Comparison of ENCODE assay signal across 19 mouse cellular contexts in the genomic region with DNA sequence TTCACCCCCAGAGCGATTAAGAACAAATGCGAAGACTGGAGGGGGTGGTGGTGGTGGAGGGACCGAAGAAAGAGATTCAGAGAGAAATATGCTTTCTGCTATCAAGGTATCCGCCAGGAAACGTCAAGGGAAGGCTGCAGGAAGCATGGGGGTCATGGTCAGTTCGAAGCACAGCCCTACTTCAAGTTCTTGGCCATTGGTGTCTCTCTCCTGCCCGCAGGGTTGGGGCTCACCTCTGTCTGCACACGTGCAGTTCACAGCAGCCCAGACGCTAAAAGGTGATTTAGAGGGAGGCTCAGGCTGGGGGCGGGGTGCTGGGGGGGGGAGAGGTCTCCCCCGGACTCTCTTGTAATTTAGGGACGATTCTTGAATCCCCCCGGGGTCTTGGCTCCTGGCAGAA.
DNase-seq lines count a peak whose midpoint lies in the region; ATAC-seq and TF ChIP-seq lines count a peak whose summit lies in the region.
"Had no signal": no experiment of that assay in that cellular context is flagged by ENCODE, and none has a peak within 500 bp of the region (broad histone marks: within the 10 kb centered on the region; RNA-seq: fewer than 3 reads in every experiment).

No protein-coding gene starts in this region.

- H3K4me1 ChIP-seq in heart, embryonic 11.5 days (ENCODE audit: control insufficient read depth, insufficient read depth, low read length), result no peaks in the 10 kb centered on the region; the same call in 1 of the 2 replicates
- peaks cover 19% of the 10 kb centered on the region for H3K4me1 ChIP-seq in lung, embryonic 15.5 days
- H3K4me1 ChIP-seq in limb, embryonic 11.5 days (ENCODE audit: control insufficient read depth, insufficient read depth, low read length), result peaks cover 20% of the 10 kb centered on the region; the same call in 1 of the 2 replicates
- 0 out of 2 replicates have a peak, but pooled peaks cover 6% of the 10 kb centered on the region for H3K4me1 ChIP-seq in stomach, postnatal 0 days (replicated peaks; ENCODE audit: control insufficient read depth, insufficient read depth)
- H3K4me1 ChIP-seq: forebrain, embryonic 15.5 days had no signal

- H3K36me3 ChIP-seq in heart, embryonic 11.5 days (ENCODE audit: control insufficient read depth, insufficient read depth, low read length), result no peaks in the 10 kb centered on the region
- H3K36me3 ChIP-seq in lung, embryonic 15.5 days, result no peaks in the 10 kb centered on the region
- H3K36me3 ChIP-seq in limb, embryonic 11.5 days (ENCODE audit: control insufficient read depth, insufficient read depth, low read length), result no peaks in the 10 kb centered on the region
- no peaks in the 10 kb centered on the region for H3K36me3 ChIP-seq in stomach, postnatal 0 days (ENCODE audit: control insufficient read depth, insufficient read depth, low read length)
- H3K36me3 ChIP-seq: forebrain, embryonic 15.5 days; heart, embryonic 10.5 days; hindbrain, embryonic 15.5 days; neural tube, embryonic 12.5 days had no signal

- no peak for TF ChIP-seq EP300 in stomach, postnatal 0 days (optimal IDR thresholded peaks at IDR 0.05)

- no peak overlapping the region for H3K27ac ChIP-seq in heart, embryonic 11.5 days (ENCODE audit: low read depth, low read length)
- H3K27ac ChIP-seq in lung, embryonic 15.5 days, result no peak overlapping the region
- no peak overlapping the region for H3K27ac ChIP-seq in limb, embryonic 11.5 days (replicated peaks; ENCODE audit: low read depth, low read length)
- peak overlapping the region; percentile 69 for H3K27ac ChIP-seq in stomach, postnatal 0 days (replicated peaks)
- H3K27ac ChIP-seq: forebrain, embryonic 15.5 days; heart, embryonic 10.5 days; hindbrain, embryonic 15.5 days; neural tube, embryonic 12.5 days had no signal

- H3K4me3 ChIP-seq in heart, embryonic 11.5 days (ENCODE audit: low read depth, low read length), result no peak overlapping the region
- H3K4me3 ChIP-seq in lung, embryonic 15.5 days, result no peak overlapping the region
- peak overlapping the region; percentile 6; the same call in 1 of the 2 replicates for H3K4me3 ChIP-seq in limb, embryonic 11.5 days (ENCODE audit: low read depth, low read length)
- H3K4me3 ChIP-seq in stomach, postnatal 0 days (ENCODE audit: low read depth, low read length), result peak overlapping the region; percentile 26
- H3K4me3 ChIP-seq: erythroblast, embryonic 14.5 days; forebrain, embryonic 15.5 days; heart, embryonic 10.5 days; hindbrain, embryonic 15.5 days; neural tube, embryonic 12.5 days had no signal

- peak; percentile 64 for DNase-seq in heart, adult 11 months
- DNase-seq in lung, postnatal 4 days, result no peak
- DNase-seq in limb, embryonic 11.5 days (ENCODE audit: low spot score), result peak; percentile 41
- no peak for DNase-seq in stomach, postnatal 0 days (ENCODE audit: low spot score)
- DNase-seq in cerebellum, postnatal 14 days, result no peak
- DNase-seq: B cell, adult 2 months; cerebellum, postnatal 25 days; gastrocnemius, postnatal 14 days; liver; lung, adult 18-20 months; thymus, postnatal 14 days had no signal

- no peak overlapping the region for H3K9ac ChIP-seq in heart, embryonic 11.5 days (ENCODE audit: low read depth, low read length)
- no peak overlapping the region for H3K9ac ChIP-seq in lung, embryonic 15.5 days
- 0 out of 2 replicates have a peak overlapping the region, but pooled peaks have one; percentile 7 for H3K9ac ChIP-seq in limb, embryonic 11.5 days (ENCODE audit: low read length)
- 0 out of 2 replicates have a peak overlapping the region, but pooled peaks have one; percentile 14 for H3K9ac ChIP-seq in stomach, postnatal 0 days (ENCODE audit: low read length)
- H3K9ac ChIP-seq: forebrain, embryonic 15.5 days; hindbrain, embryonic 15.5 days; neural tube, embryonic 12.5 days had no signal

- WGBS in heart, embryonic 11.5 days (ENCODE audit: insufficient replicate concordance), result 52% methylated on average over 13 of the region's 13 CpGs
- 34% methylated on average over 13 of the region's 13 CpGs for WGBS in lung, embryonic 15.5 days
- WGBS in limb, embryonic 11.5 days, result 30% methylated on average over 13 of the region's 13 CpGs
- WGBS in stomach, postnatal 0 days, result 14% methylated on average over 13 of the region's 13 CpGs

- peaks cover 12% of the 10 kb centered on the region for H3K27me3 ChIP-seq in heart, embryonic 11.5 days (ENCODE audit: control insufficient read depth, insufficient read depth, low read length)
- H3K27me3 ChIP-seq in lung, embryonic 15.5 days, result peaks cover 5% of the 10 kb centered on the region; the same call in 1 of the 2 replicates
- peaks cover 9% of the 10 kb centered on the region; the same call in 1 of the 2 replicates for H3K27me3 ChIP-seq in limb, embryonic 11.5 days (ENCODE audit: control insufficient read depth, insufficient read depth, low read length)
- H3K27me3 ChIP-seq in stomach, postnatal 0 days (ENCODE audit: control insufficient read depth, insufficient read depth, low read length), result no peaks in the 10 kb centered on the region
- H3K27me3 ChIP-seq: forebrain, embryonic 15.5 days; neural tube, embryonic 12.5 days; Patski had no signal

- no peak overlapping the region for H3K4me2 ChIP-seq in heart, embryonic 11.5 days
- H3K4me2 ChIP-seq in lung, embryonic 15.5 days, result peak overlapping the region; percentile 32
- H3K4me2 ChIP-seq in limb, embryonic 11.5 days (ENCODE audit: low read depth, severe bottlenecking), result peak overlapping the region; percentile 24; the same call in 1 of the 2 replicates
- peak overlapping the region; percentile 54 for H3K4me2 ChIP-seq in stomach, postnatal 0 days (replicated peaks; ENCODE audit: low read depth)
- H3K4me2 ChIP-seq: forebrain, embryonic 15.5 days; hindbrain, embryonic 15.5 days; neural tube, embryonic 12.5 days had no signal

- no peaks in the 10 kb centered on the region for H3K9me3 ChIP-seq in heart, embryonic 11.5 days (replicated peaks; ENCODE audit: control insufficient read depth, low read length)
- H3K9me3 ChIP-seq in lung, embryonic 15.5 days, result no peaks in the 10 kb centered on the region
- no peaks in the 10 kb centered on the region for H3K9me3 ChIP-seq in limb, embryonic 11.5 days (ENCODE audit: control insufficient read depth, low read length)
- H3K9me3 ChIP-seq in stomach, postnatal 0 days (ENCODE audit: control insufficient read depth, low read length), result no peaks in the 10 kb centered on the region
- H3K9me3 ChIP-seq: forebrain, embryonic 15.5 days; heart, embryonic 10.5 days; hindbrain, embryonic 15.5 days; neural tube, embryonic 12.5 days had no signal

- TF ChIP-seq CTCF in stomach, postnatal 0 days (IDR thresholded peaks at IDR 0.05; ENCODE audit: low read depth), result no peak

- ATAC-seq in heart, embryonic 11.5 days (replicated peaks; ENCODE audit: insufficient number of reproducible peaks, low FRiP score, low TSS enrichment), result no peak
- ATAC-seq in lung, embryonic 15.5 days (ENCODE audit: borderline replicate concordance, extremely low read depth, low FRiP score, low TSS enrichment), result no peak
- no peak for ATAC-seq in limb, embryonic 11.5 days (ENCODE audit: insufficient number of reproducible peaks, low FRiP score, low TSS enrichment, low read depth)
- ATAC-seq in stomach, postnatal 0 days (ENCODE audit: low FRiP score, low TSS enrichment), result 0 out of 2 replicates have a peak, but pooled peaks have one; percentile 36
- ATAC-seq: forebrain, embryonic 15.5 days; Patski had no signal

Comparison
In these comparisons a context has a peak if more than half of its experiments do, and no peak if none do; other contexts are left out.
1. DNase-seq: peak in heart, adult 11 months (single experiment) and limb, embryonic 11.5 days (single experiment); none in lung, postnatal 4 days (0 of 2), stomach, postnatal 0 days (single experiment) and cerebellum, postnatal 14 days (0 of 2).
2. H3K4me3 ChIP-seq: peak in limb, embryonic 11.5 days (single experiment) and stomach, postnatal 0 days (single experiment); none in heart, embryonic 11.5 days (single experiment) and lung, embryonic 15.5 days (single experiment).
3. H3K9ac ChIP-seq: peak in limb, embryonic 11.5 days (single experiment) and stomach, postnatal 0 days (single experiment); none in heart, embryonic 11.5 days (single experiment) and lung, embryonic 15.5 days (single experiment).